Comparison of ENCODE assay signal across 8 mouse cellular contexts in genomic region chr1:134454904-134455824, GRCm38 (mm10). TPM values are rescaled to one million over a fixed set of nuclear protein-coding genes. Genes with fewer than 3 reads are reported as not detected.
DNase-seq lines count a peak whose midpoint lies in the region; ATAC-seq and TF ChIP-seq lines count a peak whose summit lies in the region.

Klhl12 (plus strand) TSS chr1:134455531.

- H3K4me3 ChIP-seq in cortical plate, adult 2 months (ENCODE audit: insufficient read depth, low read length), result peak within 1 kb of the TSS; percentile 73

- no peak within 1 kb of the TSS for H3K27ac ChIP-seq in cortical plate, adult 2 months (ENCODE audit: insufficient read depth, low read length)

- no peaks in the 10 kb centered on the region; the same call in 1 of the 2 replicates for H3K4me1 ChIP-seq in cortical plate, adult 2 months (ENCODE audit: control insufficient read depth, insufficient read depth, low read length)

- TF ChIP-seq CTCF in cortical plate, adult 2 months (IDR thresholded peaks at IDR 0.05; ENCODE audit: extremely low read depth, insufficient read depth, low read length), result no peak

- peak; percentile 85 to 87 for DNase-seq in gastrocnemius, adult 8-10 months (ENCODE audit: low spot score in 2 of 2)
- peak; percentile 95 for DNase-seq in induced T-regulatory cell, adult 2 months (ENCODE audit: low read depth)
- peak; percentile 79 to 96 for DNase-seq in left cerebral cortex, adult 9 months (ENCODE audit: low spot score in 2 of 2)
- peak; percentile 97 for DNase-seq in right cerebral cortex, postnatal 14 days
- DNase-seq in urinary bladder, postnatal 36 days (ENCODE audit: low spot score in 2 of 2), result peak; percentile 95 to 96

- ATAC-seq in activated CD4-positive, CD25-positive, alpha-beta regulatory T cell, adult 4 months, result peak; percentile 83
- peak; percentile 86 for ATAC-seq in megakaryocyte progenitor cell, adult 5-6 weeks (replicated peaks; ENCODE audit: poor library complexity)

- peak; percentile 63; the same call in 1 of the 2 replicates for TF ChIP-seq POLR2A in cortical plate, adult 2 months (IDR thresholded peaks at IDR 0.05; ENCODE audit: extremely low read depth, insufficient read depth, low read length)

RNA-seq across cellular contexts. Expression of gene Klhl12, which starts in this region (rescaled TPM):
- 10 to 100 TPM; 10.7 to 12.2 TPM for polyA plus RNA-seq in activated CD4-positive, CD25-positive, alpha-beta regulatory T cell, adult 4 months (2017; shearing (Covaris generic))
- 26.3 and 28.4 TPM in 2 replicates for polyA plus RNA-seq in cortical plate, adult 2 months (2012; rRNA removed)
- 10 to 100 TPM; 19.0 to 22.2 (median 19.5) TPM for total RNA-seq in gastrocnemius, adult 8-10 months (2022)
- total RNA-seq in megakaryocyte progenitor cell, adult 5-6 weeks (2015), result 12.3 and 14.2 TPM in 2 replicates
- 11.7 and 21.7 TPM in 2 replicates for total RNA-seq in megakaryocyte progenitor cell, adult 5-6 weeks (2017)
